Mouse (Mus musculus): ENCODE data around the gene BC030867. TPM values are rescaled to one million over a fixed set of nuclear protein-coding genes. Genes with fewer than 3 reads are reported as not detected.

BC030867 gene
- total and polyA plus RNA-seq, 3 experiments = 0.26 to 0.45 (median 0.32) TPM

- intact Hi-C loops (cut with DNase I) = no loop called here
- TF ChIP-seq EP300 (IDR thresholded peaks at IDR 0.05; ENCODE audit: insufficient read depth, low read depth, low read length) = no peak
- TF ChIP-seq POLR2A (IDR thresholded peaks at IDR 0.05; ENCODE audit: insufficient read depth, low read depth, low read length) = no peak
- TF ChIP-seq CTCF (IDR thresholded peaks at IDR 0.05) = peak; percentile 47
- Histone ChIP-seq H3K4me3 (no peak overlapping the region), H3K27ac (no peak overlapping the region), H3K36me3 (ENCODE audit: control insufficient read depth, insufficient read depth, low read length) (no peaks in the 10 kb centered on the region), H3K79me2 (replicated peaks; ENCODE audit: control insufficient read depth, insufficient read depth, low read length) (no peaks in the 10 kb centered on the region), H3K4me1 (ENCODE audit: control insufficient read depth, insufficient read depth, low read length) (peaks cover 3% of the 10 kb centered on the region; the same call in 1 of the 2 replicates), H3K27me3 (ENCODE audit: control insufficient read depth, insufficient read depth, low read length) (no peaks in the 10 kb centered on the region), H3K9ac (ENCODE audit: low read depth, low read length) (no peak overlapping the region)
- WGBS = 61% methylated on average over 9 of the region's 9 CpGs
- no peak for DNase-seq
These were observed 8.8 kb downstream of the BC030867 start for GRCm38 (mm10) chr11:102257514-102257913.

- H3K27ac ChIP-seq = no peak overlapping the region
- intact Hi-C loops (cut with DNase I) = no loop called here
- no peak for TF ChIP-seq CTCF (IDR thresholded peaks at IDR 0.05)
- no peak for TF ChIP-seq EP300 (IDR thresholded peaks at IDR 0.05; ENCODE audit: insufficient read depth, low read depth, low read length)
- no peak for TF ChIP-seq POLR2A (IDR thresholded peaks at IDR 0.05; ENCODE audit: insufficient read depth, low read depth, low read length)
- DNase-seq = no peak
- no peak overlapping the region for H3K9ac ChIP-seq (ENCODE audit: low read depth, low read length)
- no peaks in the 10 kb centered on the region for H3K79me2 ChIP-seq (replicated peaks; ENCODE audit: control insufficient read depth, insufficient read depth, low read length)
- H3K36me3 ChIP-seq (ENCODE audit: control insufficient read depth, insufficient read depth, low read length) = no peaks in the 10 kb centered on the region
- WGBS = 75% methylated on average over 6 of the region's 6 CpGs
- H3K27me3 ChIP-seq (ENCODE audit: control insufficient read depth, insufficient read depth, low read length) = no peaks in the 10 kb centered on the region
- H3K4me3 ChIP-seq = no peak overlapping the region
- H3K4me1 ChIP-seq (ENCODE audit: control insufficient read depth, insufficient read depth, low read length) = peaks cover 3% of the 10 kb centered on the region; the same call in 1 of the 2 replicates
These were observed 9.4 kb downstream of the BC030867 start for GRCm38 (mm10) chr11:102258095-102258494.

GRCm38 (mm10) chr11:102258521-102258920 is 9.8 kb downstream of the BC030867 start:
- Histone ChIP-seq H3K27me3 (ENCODE audit: control insufficient read depth, insufficient read depth, low read length) (no peaks in the 10 kb centered on the region), H3K36me3 (ENCODE audit: control insufficient read depth, insufficient read depth, low read length) (no peaks in the 10 kb centered on the region), H3K4me3 (no peak overlapping the region), H3K27ac (no peak overlapping the region), H3K9ac (ENCODE audit: low read depth, low read length) (no peak overlapping the region), H3K4me1 (ENCODE audit: control insufficient read depth, insufficient read depth, low read length) (peaks cover 3% of the 10 kb centered on the region; the same call in 1 of the 2 replicates), H3K79me2 (replicated peaks; ENCODE audit: control insufficient read depth, insufficient read depth, low read length) (no peaks in the 10 kb centered on the region)
- no peak for DNase-seq
- WGBS = 92% methylated on average over 3 of the region's 3 CpGs
- TF ChIP-seq POLR2A (IDR thresholded peaks at IDR 0.05; ENCODE audit: insufficient read depth, low read depth, low read length) (no peak), CTCF (IDR thresholded peaks at IDR 0.05) (peak; percentile 43)
- intact Hi-C loops (cut with DNase I) = no loop called here

GRCm38 (mm10) chr11:102263211-102263610 is 14.5 kb downstream of the BC030867 start:
- DNase-seq = no peak
- TF ChIP-seq CTCF (IDR thresholded peaks at IDR 0.05) = no peak
- no peak for TF ChIP-seq POLR2A (IDR thresholded peaks at IDR 0.05; ENCODE audit: insufficient read depth, low read depth, low read length)
- no peak for TF ChIP-seq EP300 (IDR thresholded peaks at IDR 0.05; ENCODE audit: insufficient read depth, low read depth, low read length)
- intact Hi-C loops (cut with DNase I) = no loop called here
- 95% methylated on average over 7 of the region's 7 CpGs for WGBS
- Histone ChIP-seq H3K27ac (no peak overlapping the region), H3K36me3 (ENCODE audit: control insufficient read depth, insufficient read depth, low read length) (no peaks in the 10 kb centered on the region), H3K4me3 (no peak overlapping the region), H3K27me3 (ENCODE audit: control insufficient read depth, insufficient read depth, low read length) (no peaks in the 10 kb centered on the region), H3K4me1 (ENCODE audit: control insufficient read depth, insufficient read depth, low read length) (no peaks in the 10 kb centered on the region; the same call in 1 of the 2 replicates), H3K79me2 (replicated peaks; ENCODE audit: control insufficient read depth, insufficient read depth, low read length) (no peaks in the 10 kb centered on the region), H3K9ac (ENCODE audit: low read depth, low read length) (no peak overlapping the region)

GRCm38 (mm10) chr11:102265816-102266215 is 17.1 kb downstream of the BC030867 start:
- no peak overlapping the region for H3K4me3 ChIP-seq
- H3K4me1 ChIP-seq (ENCODE audit: control insufficient read depth, insufficient read depth, low read length) = no peaks in the 10 kb centered on the region; the same call in 1 of the 2 replicates
- no peak for DNase-seq
- intact Hi-C loops (cut with DNase I) = loop anchor here (5.0 kb wide), 1 partner anchor 109 kb away; the partner anchor contains the start of gene Tmem101
- no peak overlapping the region for H3K9ac ChIP-seq (ENCODE audit: low read depth, low read length)
- no peak for TF ChIP-seq CTCF (IDR thresholded peaks at IDR 0.05)
- no peak for TF ChIP-seq POLR2A (IDR thresholded peaks at IDR 0.05; ENCODE audit: insufficient read depth, low read depth, low read length)
- no peak for TF ChIP-seq EP300 (IDR thresholded peaks at IDR 0.05; ENCODE audit: insufficient read depth, low read depth, low read length)
- no peaks in the 10 kb centered on the region for H3K27me3 ChIP-seq (ENCODE audit: control insufficient read depth, insufficient read depth, low read length)
- no peaks in the 10 kb centered on the region for H3K79me2 ChIP-seq (replicated peaks; ENCODE audit: control insufficient read depth, insufficient read depth, low read length)
- no peak overlapping the region for H3K27ac ChIP-seq
- no peaks in the 10 kb centered on the region for H3K36me3 ChIP-seq (ENCODE audit: control insufficient read depth, insufficient read depth, low read length)
- WGBS = 79% methylated on average over 14 of the region's 14 CpGs

- TF ChIP-seq CTCF (IDR thresholded peaks at IDR 0.05) (no peak), EP300 (IDR thresholded peaks at IDR 0.05; ENCODE audit: insufficient read depth, low read depth, low read length) (no peak), POLR2A (IDR thresholded peaks at IDR 0.05; ENCODE audit: insufficient read depth, low read depth, low read length) (no peak)
- Histone ChIP-seq H3K79me2 (replicated peaks; ENCODE audit: control insufficient read depth, insufficient read depth, low read length) (no peaks in the 10 kb centered on the region), H3K27ac (no peak overlapping the region), H3K9ac (ENCODE audit: low read depth, low read length) (no peak overlapping the region), H3K27me3 (ENCODE audit: control insufficient read depth, insufficient read depth, low read length) (no peaks in the 10 kb centered on the region), H3K36me3 (ENCODE audit: control insufficient read depth, insufficient read depth, low read length) (no peaks in the 10 kb centered on the region), H3K4me3 (no peak overlapping the region), H3K4me1 (ENCODE audit: control insufficient read depth, insufficient read depth, low read length) (no peaks in the 10 kb centered on the region; the same call in 1 of the 2 replicates)
- intact Hi-C loops (cut with DNase I) = loop anchor here (1.0 to 5.0 kb wide), 2 partner anchors 109 to 164 kb away; partner anchors contain the start of gene Tmem101
- WGBS = 88% methylated on average over 8 of the region's 8 CpGs
- no peak for DNase-seq
These were observed 18.1 kb downstream of the BC030867 start for GRCm38 (mm10) chr11:102266631-102267355.
